Mouse (Mus musculus) CD8-positive naive resting alpha-beta T cell, adult 2 months (primary cell): ENCODE data around the gene Ttc25.
"Not testable (repeated sequence)": the region's sequence is repeated elsewhere in the genome, so short reads cannot be mapped to it uniquely, and the experiment has no call there.

Experiments
- DNase-seq, 2 experiments: peaks; one replicate each; pipeline ENCODE4 v3.0.0; 2022; ENCODE audit warnings: low read depth in 2 of 2, low spot score in 2 of 2

Ttc25 gene

DNA sequence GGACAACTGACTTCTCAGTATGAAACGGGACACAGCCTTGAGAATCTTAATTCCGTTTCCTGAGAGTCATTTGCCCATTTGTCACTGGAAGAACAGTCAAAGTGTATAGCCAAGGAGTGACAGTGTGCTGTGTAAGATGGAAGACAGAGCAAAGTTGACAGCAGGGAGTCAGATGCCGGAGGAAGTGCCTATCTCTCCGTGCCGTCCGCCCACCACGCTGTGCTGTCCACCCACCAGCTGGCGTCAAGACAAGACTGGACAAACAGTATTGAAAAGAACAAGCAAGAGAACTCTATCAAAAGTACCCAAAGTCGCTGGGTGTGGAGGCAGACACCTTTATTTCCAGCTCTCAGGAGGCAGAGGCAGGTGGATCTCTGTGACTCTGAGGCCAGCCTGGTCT, 57.7 kb downstream of the Ttc25 start:
- no peak for DNase-seq

DNA sequence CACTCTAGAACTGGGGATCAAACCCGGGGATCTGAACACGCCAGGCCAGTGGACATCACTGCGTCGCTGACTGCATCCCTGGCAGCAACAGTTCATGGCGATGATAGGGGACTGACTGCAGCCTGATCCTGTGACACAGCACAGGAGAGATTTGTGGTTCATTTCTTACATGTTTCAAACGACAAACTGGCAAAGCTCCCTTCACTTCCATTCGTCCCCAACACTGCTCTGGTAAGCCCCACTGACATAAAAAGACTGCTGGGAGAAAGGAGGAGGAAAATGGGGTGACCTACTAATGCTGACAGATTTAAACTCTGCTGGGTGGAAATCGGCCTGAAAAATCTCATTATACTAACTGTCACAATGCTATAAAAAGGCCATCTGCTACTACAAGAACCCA, 58.4 kb downstream of the Ttc25 start:
- DNase-seq = no peak

DNA sequence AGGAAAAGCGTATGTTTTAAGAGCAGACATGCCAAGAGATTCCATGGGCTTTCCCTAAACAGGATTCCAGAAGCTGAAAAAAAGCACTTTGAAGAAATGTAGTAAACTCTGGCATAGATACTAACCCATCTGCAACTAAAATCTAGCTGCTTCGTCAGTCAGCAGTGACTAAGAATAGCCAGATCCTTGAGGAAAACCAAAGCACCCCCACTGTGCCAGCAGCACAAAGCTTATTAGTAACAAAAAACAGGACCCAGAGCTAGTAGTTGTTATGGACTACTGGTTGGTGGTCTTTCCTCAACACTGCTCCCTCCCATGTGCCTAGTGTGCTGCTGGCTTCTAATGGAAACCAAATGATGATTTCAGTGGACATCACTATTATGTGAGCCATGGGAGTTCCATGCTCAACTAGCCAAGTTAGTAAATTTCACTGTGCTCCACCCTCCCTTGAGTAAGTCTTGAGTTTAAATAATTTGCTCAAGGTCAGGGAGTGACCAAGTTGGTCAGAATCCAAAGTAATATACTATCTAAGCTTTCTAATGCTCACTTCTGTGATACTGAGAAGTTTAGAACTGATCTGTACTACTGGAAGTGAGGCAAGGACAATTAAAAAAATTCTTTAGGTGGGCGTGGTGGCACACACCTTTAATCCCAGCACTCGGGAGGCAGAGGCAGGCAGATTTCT, 59.1 kb downstream of the Ttc25 start:
- DNase-seq = no peak

DNA sequence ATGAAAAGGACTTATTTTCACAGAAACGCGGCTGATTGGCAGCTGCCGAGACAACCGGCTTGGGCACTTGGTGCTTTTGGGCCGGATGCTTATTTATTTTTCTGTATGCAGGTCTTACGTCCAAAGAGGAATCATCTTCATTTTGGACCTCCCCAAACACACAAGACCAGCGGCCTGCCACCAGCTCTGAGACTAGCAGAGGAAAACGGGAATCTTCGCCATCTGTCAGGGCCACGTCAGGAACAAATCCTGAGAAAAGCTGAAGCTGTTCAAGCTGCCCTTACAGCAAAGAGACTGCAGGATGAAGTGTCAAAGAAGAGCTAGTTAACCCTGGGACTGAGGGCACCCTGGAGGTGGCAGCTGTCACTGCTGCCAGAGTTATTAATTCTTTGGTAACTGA, 60.0 kb downstream of the Ttc25 start:
- no peak for DNase-seq

DNA sequence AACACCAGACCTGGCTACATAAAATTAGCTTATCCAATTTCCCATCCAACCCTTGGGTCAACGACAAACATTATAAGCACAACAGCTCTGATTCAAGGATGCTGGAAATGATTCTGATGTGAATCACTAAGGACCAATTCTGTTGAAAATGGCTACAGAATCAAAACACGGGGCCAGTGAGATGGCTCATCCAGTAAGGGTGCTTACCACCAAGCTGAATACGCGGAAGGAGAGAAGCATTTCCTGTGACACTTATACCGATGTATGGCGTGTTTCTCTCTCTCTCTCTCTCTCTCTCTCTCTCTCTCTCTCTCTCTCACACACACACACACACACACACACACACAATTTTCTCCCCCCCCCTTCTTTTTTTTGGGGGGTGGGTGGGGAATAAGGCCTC, 61.7 kb downstream of the Ttc25 start:
- DNase-seq = no peak

DNA sequence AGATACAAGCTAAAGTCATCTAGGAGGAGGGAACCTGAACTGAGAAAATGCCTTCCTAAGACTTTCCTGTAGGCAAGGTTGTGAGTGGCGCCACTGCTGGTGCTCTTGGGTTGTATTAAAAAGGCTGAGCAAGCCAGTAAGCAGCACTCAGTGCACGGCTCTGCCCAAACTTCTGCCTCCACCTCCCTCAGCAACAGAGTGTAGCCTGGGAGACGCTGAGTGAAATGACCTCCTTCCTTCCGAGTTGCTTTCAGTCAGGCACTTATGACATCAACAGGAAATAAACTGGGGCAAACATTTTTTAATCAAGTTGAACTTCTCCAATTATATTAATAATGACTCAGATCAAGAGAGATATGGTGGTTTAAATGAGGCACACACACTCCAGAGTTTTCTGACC, 63.4 kb downstream of the Ttc25 start:
- DNase-seq = no peak

DNA sequence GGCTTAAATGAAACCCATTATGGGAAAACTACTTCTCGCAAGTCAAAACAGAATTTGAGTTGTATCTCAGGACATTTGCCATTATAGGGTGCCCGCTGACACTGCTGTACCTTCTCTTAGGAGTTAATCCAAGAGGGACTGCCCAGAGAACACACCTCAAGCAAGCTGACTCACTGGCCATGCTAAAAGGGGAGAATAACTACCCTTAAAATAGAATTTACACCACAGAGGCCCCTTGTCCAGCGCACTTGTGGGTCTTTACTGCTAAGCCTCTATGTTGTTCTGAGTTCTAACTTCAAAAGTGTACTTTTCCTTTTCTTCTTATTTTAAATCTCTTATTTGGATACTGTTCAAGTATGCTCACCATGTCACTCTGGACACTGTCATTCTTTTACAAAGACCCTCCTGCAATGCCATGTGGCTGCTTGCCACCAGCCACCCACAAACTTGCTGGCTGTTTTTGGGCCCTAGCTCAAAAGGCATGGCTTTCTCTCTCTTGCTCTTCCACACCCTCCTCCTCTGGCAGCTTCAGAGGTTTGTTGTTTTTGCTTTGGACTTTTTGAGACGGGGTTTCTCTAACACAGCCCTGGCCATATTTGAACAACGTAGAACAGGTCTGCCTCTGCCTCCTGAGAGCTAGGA, 64.1 kb downstream of the Ttc25 start:
- DNase-seq = peak in 1 of 2 experiments; percentile 29

DNA sequence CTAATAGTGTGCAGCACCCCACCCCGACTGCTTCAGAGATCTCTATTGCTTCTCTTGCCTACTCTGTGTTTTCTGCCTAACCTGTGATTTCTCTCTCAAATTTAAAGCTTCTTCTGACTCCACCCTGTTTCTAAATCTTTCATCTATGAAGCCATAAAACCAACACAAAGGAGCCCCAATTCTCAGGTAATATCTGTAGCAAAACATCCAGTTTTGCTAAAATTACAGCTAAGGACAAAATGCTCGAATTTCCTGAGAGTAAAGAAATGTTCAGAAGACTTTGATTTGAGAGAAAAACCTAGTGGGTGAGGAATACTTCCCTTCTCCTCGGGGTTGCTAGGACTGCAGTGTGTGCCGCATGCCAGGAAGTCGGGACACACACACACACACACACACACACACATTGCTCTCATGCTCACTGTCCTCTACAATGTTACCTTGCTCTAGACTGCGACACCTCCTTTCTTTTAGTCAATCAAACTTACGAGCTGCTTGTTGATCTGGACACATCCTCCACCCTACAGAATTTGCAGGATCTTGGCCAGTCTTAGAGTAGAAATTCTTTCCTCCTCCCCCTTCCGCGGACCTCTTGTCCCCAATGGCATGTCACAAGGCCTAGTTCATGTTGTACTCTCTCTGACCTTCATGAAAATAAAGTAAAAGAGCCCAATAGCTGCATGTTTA, 64.7 kb downstream of the Ttc25 start:
- DNase-seq = peak; percentile 28 to 32

DNA sequence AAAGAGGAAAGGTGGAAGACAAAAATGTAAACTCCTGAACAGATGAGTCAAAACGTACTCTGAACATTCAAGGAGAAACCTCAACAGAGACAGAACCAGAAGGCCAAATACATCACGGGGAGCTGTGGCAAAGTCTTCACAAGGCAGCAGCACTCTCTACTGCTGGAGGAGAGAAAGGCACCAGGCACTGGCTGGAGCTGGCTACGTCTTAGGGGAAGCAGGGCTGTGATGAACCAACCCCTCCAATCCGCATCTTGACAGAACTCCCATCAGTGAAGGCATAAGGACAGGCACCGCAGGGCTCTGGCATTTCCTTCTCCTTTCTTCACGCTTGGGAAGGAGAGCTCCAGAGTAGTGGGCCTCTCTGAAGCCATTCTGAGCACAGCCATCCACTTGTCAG, 66.2 kb downstream of the Ttc25 start:
- no peak for DNase-seq

DNA sequence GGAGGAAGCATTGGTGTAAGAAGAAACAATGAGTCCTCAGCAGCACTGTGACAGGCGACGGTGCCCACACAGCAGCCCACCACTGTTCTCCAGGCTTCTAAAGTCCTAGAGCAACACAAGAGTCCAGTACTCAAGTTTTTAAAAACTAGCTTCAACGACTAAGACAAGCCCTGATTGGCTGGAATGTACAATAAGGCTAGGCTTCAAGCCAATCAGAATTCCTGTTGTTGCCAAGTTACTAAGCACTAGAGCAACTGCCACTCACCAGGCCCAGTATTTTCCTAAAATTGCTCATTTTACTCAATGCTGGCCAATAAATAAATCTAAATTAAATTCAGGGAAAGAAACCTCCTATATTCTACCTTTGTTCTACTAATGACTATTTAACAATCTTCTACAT, 67.8 kb downstream of the Ttc25 start:
- DNase-seq = no peak

DNA sequence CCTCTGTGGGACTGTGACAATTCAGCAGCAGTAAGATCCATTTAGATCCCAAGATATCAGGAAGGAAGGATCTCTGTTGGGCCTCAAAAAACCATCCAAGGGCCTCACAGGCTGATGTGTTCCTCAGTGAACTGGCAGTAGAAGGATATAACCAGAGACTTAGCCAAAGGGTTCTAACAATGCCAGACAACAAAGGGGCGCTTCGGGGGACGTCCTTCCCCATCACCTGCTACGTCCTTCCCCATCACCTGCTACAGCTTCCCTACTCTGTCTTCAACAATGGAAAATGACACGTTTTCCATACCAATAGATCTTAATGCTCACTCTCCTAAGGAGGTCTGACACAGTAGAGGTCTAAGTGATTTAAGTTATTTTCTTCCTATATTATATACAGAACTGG, 70.9 kb downstream of the Ttc25 start:
- DNase-seq = no peak

DNA sequence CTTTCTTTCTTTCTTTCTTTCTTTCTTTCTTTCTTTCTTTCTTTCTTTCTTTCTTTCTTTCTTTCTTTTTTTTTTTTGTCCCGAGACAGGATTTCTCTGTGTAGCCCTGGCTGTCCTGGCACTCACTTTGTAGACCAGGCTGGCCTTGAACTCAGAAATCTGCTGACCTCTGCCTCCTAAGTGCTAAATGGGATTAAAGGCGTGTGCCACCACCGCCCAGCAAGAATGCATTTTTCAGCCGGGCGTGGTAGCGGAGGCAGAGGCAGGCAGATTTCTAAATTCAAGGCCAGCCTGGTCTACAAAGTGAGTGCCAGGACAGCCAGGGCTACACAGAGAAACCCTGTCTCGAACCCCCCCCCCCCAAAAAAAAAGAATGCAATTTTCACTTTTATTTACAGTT, 71.4 kb downstream of the Ttc25 start:
- not testable (repeated sequence) for DNase-seq

DNA sequence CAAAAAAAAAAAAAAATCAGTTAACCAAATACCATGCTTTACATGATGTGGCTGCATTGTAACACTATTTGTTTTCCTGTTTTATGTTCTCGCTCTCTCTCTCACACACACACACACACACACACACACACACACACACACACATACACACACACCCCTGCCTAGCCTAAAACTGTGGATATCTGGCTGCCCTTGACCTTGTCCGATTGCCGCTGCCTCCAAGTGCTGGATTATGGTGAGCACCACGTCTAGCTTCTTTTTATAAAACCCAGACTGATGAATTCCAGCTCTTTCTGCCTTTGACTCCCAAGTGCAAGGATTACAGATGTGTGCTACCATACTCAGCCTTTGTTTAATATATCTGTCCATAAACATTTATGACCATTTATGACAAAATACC, 72.1 kb downstream of the Ttc25 start:
- DNase-seq = no peak

DNA sequence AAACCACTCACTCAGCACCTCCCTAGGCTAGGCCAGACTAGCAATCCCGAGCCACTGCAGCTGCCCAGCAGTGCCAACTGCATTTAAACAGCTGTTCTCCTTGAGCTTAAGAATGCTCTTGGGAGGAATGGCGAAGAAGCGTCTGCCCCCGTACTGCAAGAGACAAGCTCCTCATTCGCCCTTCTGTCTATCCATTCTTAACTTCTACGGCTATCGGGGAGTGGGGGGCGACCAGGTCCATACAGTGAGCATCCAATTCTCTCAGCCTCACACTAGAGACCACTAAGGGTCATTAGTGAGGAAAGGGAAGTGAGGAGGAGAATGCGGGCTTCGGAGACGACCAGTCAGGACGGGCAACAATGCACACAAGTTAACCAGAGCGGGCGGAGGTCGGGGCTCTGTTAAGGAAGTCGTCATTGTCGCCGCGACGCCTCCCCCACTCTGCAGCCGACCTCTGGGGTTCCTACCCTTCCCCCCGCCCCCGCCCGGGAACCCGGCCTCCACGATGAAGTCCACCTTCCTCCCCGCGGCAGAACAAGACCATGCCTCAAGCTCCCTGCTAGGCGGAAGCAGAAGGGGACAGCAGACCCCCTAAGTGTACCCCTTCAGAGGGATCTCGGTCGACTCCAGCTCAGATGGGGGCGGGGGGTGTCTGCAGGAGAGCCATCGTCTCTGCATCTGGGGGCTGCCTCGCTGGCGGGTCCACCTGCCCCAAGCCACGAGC, 73.5 kb downstream of the Ttc25 start, which contains the start of gene Nkiras2:
Gene Nkiras2 (plus strand): TSS at position 484 of the 724 bp plus-strand sequence.
- DNase-seq = peak; percentile 45 to 65

DNA sequence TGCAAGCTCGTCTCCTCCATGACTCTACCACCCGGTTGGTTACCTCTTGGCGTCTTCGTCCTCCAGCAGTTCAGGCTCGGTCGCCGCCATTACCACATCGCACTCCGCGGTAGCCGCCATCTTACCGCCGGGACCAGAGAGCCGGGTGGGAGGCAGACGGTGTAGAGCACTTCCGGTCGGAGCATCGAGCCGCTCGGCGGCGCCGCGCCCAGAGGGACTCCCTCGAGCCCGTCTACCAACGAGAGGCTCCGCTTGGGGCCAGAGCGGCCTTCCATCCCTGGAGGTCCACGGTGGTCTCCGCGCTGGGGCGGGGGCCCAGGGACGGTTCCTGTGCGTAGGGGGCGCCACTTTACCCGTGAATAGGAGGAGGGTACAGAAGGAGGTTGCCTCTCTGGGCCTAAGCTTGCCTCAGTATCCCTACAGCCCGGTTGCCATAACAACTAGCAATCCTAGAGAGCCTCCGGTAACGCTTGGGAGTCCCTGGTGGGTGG, 74.1 kb downstream of the Ttc25 start:
- peak; percentile 89 to 90 for DNase-seq

DNA sequence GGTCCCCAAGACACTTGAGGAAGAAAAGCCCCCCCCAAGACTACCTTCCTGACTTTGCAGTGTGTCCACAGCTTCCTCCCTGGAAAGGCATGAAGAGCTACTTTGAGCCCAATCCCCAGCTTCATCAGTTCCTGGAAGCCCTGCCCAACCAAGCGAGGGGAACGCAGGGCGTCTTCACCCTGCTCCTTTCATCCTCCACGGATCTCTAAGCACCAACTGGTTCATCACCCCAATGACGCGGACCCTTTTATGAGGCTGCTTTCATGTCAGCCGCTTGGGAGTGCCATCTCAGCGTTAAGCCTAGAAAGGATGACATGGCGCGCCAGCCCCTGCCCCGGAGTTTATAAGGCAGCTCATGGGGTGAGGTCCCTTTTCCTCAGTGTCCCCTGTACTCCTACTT, 74.6 kb downstream of the Ttc25 start, which contains the start of gene Dnajc7:
Gene Dnajc7 (minus strand): TSS at position 187 of the 400 bp plus-strand sequence.
- DNase-seq = peak; percentile 70 to 74
